Mouse (Mus musculus) stomach, postnatal 0 days (tissue): ENCODE data around the gene Unc5b. TPM values are rescaled to one million over a fixed set of nuclear protein-coding genes. Genes with fewer than 3 reads are reported as not detected.
"Not testable (repeated sequence)": the region's sequence is repeated elsewhere in the genome, so short reads cannot be mapped to it uniquely, and the experiment has no call there.

Experiments used
- ATAC-seq: fragments of 200-750 bp; cut with Nextera tagmentation; 2 replicates; pipeline ENCODE4 v1.8.0; 2017; ENCODE audit not compliant: low FRiP score, low TSS enrichment
- DNase-seq: peaks from one replicate; pipeline ENCODE4 v3.0.0-alpha.2; 2016; ENCODE audit warnings: low spot score
- H3K27ac ChIP-seq: fragments of 300-500 bp; sonication (generic); replicated peaks from 2 replicates; pipeline ENCODE4 v1.5.1; 2014; ENCODE audit warnings: mild to moderate bottlenecking, control low read depth
- H3K27me3 ChIP-seq: fragments of 300-500 bp; sonication (generic); 2 replicates; pipeline ENCODE4 v1.6.1; 2014; ENCODE audit warnings: low read length; ENCODE audit not compliant: control insufficient read depth, insufficient read depth
- H3K36me3 ChIP-seq: fragments of 300-500 bp; sonication (generic); 2 replicates; pipeline ENCODE4 v1.6.1; 2014; ENCODE audit warnings: low read length, mixed read lengths; ENCODE audit not compliant: control insufficient read depth, insufficient read depth
- H3K4me1 ChIP-seq: fragments of 300-500 bp; sonication (generic); replicated peaks from 2 replicates; pipeline ENCODE4 v1.6.1; 2014; ENCODE audit warnings: antibody characterized with exemption; ENCODE audit not compliant: control insufficient read depth, insufficient read depth
- H3K4me2 ChIP-seq: fragments of 300-500 bp; sonication (generic); replicated peaks from 2 replicates; pipeline ENCODE4 v1.6.1; 2014; ENCODE audit warnings: low read depth, mild to moderate bottlenecking, control low read depth, moderate library complexity
- H3K4me3 ChIP-seq: fragments of 300-500 bp; sonication (generic); 2 replicates; pipeline ENCODE4 v1.5.1; 2014; ENCODE audit warnings: low read depth, low read length, control low read depth
- H3K9ac ChIP-seq: fragments of 300-500 bp; sonication (generic); 2 replicates; pipeline ENCODE4 v1.6.1; 2014; ENCODE audit warnings: mild to moderate bottlenecking, low read length, control low read depth, mixed read lengths
- H3K9me3 ChIP-seq: fragments of 300-500 bp; sonication (generic); 2 replicates; pipeline ENCODE4 v1.6.1; 2016; ENCODE audit warnings: low read length; ENCODE audit not compliant: control insufficient read depth
- CTCF ChIP-seq: IDR thresholded peaks from 2 replicates; pipeline ENCODE4 v1.5.1; 2016; ENCODE audit warnings: antibody characterized with exemption, low read depth, mild to moderate bottlenecking, moderate library complexity
- EP300 ChIP-seq: optimal IDR thresholded peaks from 2 replicates; pipeline ENCODE3; 2016; ENCODE audit warnings: antibody characterized with exemption
- WGBS: fragments of 180-500 bp; shearing (Covaris S2); extraction: QIAGEN DNeasy Blood & Tissue Kit; methylation state at CpG from one replicate; pipeline ENCODE4 v1.1.7; 2014; 5-methylcytosine and 5-hydroxymethylcytosine counted together
- polyA plus RNA-seq: library from polyadenylated mRNA; unstranded; fragments of >200 nt; fragmentation: Nextera tagmentation; extraction: Ambion mirVana; gene quantifications from 2 replicates; pipeline ENCODE4 v1.2.1, GENCODE M21; 2015

Gene Unc5b
- 3.8 and 4.1 TPM in 2 replicates for polyA plus RNA-seq

DNA sequence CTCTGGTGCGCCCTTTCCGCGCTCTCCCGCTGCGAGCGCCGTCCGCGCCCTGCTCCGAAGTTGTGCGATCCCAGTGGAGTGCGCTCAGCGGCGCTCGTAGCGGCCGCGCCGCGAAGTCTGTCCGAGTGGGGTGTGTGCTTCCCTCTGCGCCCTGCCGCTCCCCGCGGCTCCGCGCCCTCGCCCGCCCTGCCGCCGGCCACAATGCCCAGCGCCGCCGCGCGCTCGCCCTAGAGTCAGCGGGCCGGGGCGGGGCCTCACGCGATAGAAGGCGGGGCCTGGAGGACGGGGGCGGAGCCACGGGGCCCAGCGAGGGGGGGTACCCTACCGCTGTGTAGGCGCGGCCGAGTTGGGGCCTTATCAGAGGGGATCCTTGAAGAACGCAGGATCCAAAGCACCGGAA is at the start of gene Unc5b:
TSS of gene Unc5b (minus strand) at position 203 of the 400 bp plus-strand sequence.
- Histone ChIP-seq H3K9ac (peak within 1 kb of the TSS; percentile 75), H3K9me3 (no peaks in the 10 kb centered on the region), H3K4me1 (peaks cover 4% of the 10 kb centered on the region), H3K27ac (peak within 1 kb of the TSS; percentile 90), H3K36me3 (no peaks in the 10 kb centered on the region), H3K27me3 (no peaks in the 10 kb centered on the region), H3K4me2 (peak within 1 kb of the TSS; percentile 92), H3K4me3 (peak within 1 kb of the TSS; percentile 67)
- DNase-seq = peak; percentile 96
- peak; percentile 97 for ATAC-seq
- TF ChIP-seq EP300 (no peak), CTCF (peak; percentile 67)
- 1% methylated on average over 45 of the region's 53 CpGs for WGBS

DNA sequence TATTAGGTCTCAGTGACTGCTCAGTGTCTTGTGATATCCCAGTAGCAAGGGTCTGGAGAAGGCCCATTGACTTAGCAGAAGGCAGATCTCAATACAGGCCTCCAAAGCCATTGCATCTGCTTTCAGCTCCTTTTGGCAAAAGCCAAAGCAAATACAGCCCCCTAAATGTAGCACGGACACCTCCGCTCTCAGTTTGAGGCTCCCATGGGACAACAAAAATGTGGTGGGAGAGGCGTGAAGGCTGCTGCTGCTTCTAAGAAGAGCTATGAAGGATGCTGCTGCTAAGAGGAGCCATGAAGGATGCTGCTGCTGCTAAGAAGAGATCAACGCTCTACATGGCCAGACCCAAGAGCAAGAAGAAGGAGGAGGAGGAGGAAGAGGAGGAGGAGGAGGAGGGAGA is 48.4 kb upstream of the Unc5b start:
- TF ChIP-seq EP300 (no peak), CTCF (no peak)
- Histone ChIP-seq H3K9ac (no peak overlapping the region), H3K9me3 (no peaks in the 10 kb centered on the region), H3K36me3 (no peaks in the 10 kb centered on the region), H3K27ac (no peak overlapping the region), H3K4me1 (no peaks in the 10 kb centered on the region), H3K4me2 (no peak overlapping the region), H3K4me3 (no peak overlapping the region), H3K27me3 (no peaks in the 10 kb centered on the region)
- DNase-seq (no peak), ATAC-seq (no peak)
- WGBS = 81% methylated on average over 4 of the region's 4 CpGs

DNA sequence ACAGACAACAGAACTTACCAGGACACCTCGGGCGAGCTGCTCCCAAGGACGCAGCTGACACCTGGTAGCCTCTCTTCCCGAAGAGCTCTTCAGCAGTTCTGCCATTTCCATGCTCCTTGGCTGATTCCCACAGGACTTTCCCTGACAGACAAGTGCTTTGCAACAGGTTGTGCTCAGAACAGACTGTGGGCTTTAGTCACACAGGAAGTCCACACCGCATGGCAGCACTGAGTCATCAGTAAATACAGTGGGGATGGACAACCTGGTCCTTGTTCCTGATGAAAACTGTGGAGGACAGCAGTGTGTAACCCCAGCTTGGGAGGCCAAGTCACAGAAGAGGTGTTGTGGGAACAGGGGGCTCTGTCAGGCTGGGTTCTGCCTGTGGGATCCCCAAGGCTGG is 45.7 kb upstream of the Unc5b start:
- WGBS = 85% methylated on average over 5 of the region's 5 CpGs
- H3K4me3 ChIP-seq = no peak overlapping the region
- no peaks in the 10 kb centered on the region for H3K27me3 ChIP-seq
- no peaks in the 10 kb centered on the region for H3K36me3 ChIP-seq
- DNase-seq (no peak), ATAC-seq (no peak)
- H3K4me1 ChIP-seq = no peaks in the 10 kb centered on the region
- no peak overlapping the region for H3K9ac ChIP-seq
- H3K27ac ChIP-seq = no peak overlapping the region
- no peaks in the 10 kb centered on the region for H3K9me3 ChIP-seq
- TF ChIP-seq EP300 = no peak
- no peak for TF ChIP-seq CTCF
- no peak overlapping the region for H3K4me2 ChIP-seq

DNA sequence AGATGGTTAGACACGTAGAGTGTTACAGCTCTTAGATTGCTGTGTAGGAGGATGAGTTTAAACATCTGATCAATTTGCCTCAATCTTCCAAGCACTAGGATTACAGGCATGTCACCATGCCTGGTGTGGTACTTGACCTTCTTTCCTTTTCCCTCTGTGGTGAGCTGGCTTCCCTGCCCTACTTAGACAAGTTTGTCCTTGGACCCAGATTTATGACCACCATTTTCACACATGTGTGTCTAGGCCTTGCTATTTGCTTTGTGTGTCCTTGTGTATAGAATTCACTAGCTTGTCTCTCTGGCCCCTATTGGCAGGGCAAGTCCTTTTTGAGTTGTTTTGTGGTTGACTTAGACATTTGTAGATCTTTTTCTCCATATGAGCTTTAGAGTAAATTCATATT is 43.6 kb upstream of the Unc5b start:
- Histone ChIP-seq H3K27ac (no peak overlapping the region), H3K4me3 (no peak overlapping the region), H3K9ac (no peak overlapping the region), H3K4me2 (no peak overlapping the region), H3K36me3 (no peaks in the 10 kb centered on the region), H3K4me1 (no peaks in the 10 kb centered on the region), H3K9me3 (no peaks in the 10 kb centered on the region), H3K27me3 (no peaks in the 10 kb centered on the region)
- ATAC-seq = no peak
- TF ChIP-seq CTCF (no peak), EP300 (no peak)
- WGBS = 82% methylated on average over 1 of the region's 1 CpGs
- DNase-seq = no peak

DNA sequence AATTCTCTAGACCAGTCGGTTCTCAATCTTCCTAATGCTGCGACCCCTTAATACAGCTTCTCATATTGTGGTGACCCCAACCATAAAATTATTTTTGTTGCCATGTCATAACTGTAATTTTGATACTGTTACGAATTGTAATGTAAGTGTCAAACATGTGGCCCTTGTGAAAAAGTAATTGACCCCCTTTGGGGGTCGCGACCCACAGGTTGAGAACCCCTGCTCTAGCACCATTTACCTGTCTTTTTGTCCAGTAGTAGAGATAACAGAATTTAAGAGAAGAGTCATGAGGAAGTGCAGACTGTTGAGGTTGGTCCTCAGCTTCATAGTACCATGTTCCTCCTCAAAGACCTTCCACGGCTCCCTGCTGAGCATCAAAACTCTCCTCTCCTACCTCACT is 31.9 kb upstream of the Unc5b start:
- 88% methylated on average over 6 of the region's 6 CpGs for WGBS
- no peak overlapping the region; the same call in 1 of the 2 replicates for H3K9ac ChIP-seq
- no peak overlapping the region for H3K4me3 ChIP-seq
- no peak overlapping the region for H3K27ac ChIP-seq
- no peaks in the 10 kb centered on the region for H3K36me3 ChIP-seq
- H3K4me1 ChIP-seq = no peaks in the 10 kb centered on the region
- TF ChIP-seq CTCF = no peak
- TF ChIP-seq EP300 = no peak
- ATAC-seq (no peak), DNase-seq (no peak)
- H3K4me2 ChIP-seq = no peak overlapping the region
- no peaks in the 10 kb centered on the region for H3K27me3 ChIP-seq
- H3K9me3 ChIP-seq = no peaks in the 10 kb centered on the region

DNA sequence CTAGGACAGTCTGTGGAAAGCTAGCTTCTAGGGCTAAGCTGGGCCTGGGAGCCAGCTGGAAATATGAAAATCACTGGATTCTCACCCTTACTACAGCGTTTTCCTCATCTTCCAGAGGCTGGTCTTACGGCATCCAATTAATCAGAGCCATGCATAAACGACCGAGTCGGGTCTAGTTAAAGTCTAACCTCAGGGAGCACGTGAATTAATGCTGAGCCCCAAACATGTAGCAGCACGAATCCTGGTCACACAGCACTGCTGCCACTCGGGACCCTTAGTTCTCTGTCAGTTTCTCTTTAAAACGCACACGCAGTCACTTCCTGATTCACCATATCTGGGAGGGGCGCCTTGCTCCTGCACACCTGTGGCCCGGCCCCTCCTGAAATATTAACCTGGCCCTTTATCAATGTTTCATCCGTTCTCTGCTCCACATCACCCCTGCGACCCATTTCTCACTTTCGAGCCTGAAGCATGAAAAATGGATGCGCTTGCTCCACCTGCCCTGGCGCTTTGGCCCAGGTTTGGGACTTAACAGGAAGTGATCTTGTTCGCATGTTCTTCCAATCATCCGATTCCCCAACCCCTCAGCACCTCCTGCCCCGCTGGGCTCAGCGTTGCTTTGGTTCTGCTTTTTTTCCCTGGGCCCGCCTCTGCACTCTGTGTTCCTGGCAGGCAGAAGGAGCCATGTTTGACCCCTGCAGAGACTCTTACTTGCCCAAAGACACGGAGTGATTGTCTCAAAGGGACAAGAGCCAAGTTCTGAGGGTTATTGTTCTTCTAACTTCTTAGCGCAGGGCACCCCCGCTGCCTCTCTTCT is 31.3 kb upstream of the Unc5b start:
- Histone ChIP-seq H3K9me3 (no peaks in the 10 kb centered on the region), H3K36me3 (no peaks in the 10 kb centered on the region), H3K4me3 (peak overlapping the region; percentile 13; the same call in 1 of the 2 replicates), H3K4me1 (no peaks in the 10 kb centered on the region), H3K4me2 (peak overlapping the region; percentile 41), H3K27me3 (no peaks in the 10 kb centered on the region), H3K27ac (no peak overlapping the region), H3K9ac (peak overlapping the region; percentile 35; the same call in 1 of the 2 replicates)
- WGBS = 48% methylated on average over 25 of the region's 25 CpGs
- peak; percentile 29 for DNase-seq
- TF ChIP-seq EP300 = no peak
- no peak for TF ChIP-seq CTCF
- no peak for ATAC-seq

DNA sequence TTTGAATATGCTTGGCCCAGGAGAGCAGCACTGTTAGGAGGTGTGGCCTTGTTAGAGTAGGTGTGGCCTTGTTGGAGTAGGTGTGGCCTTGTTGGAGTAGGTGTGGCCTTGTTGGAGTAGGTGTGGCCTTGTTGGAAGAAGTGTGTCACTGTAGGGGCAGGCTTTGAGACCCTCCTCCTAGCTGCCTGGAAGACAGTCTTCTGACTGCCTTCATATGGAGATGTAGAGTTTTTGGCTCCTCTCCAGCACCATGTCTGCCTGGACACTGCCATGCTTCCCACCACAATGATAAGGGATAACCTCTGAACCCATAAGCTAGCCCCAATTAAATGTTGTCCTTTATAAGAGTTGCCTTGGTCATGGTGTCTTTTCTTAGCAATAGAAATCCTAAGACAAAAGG is 13.9 kb upstream of the Unc5b start:
- ATAC-seq, H3K4me2 ChIP-seq: not testable (repeated sequence)

More for the DNA sequence above, 13.9 kb upstream of the Unc5b start:
- H3K36me3 ChIP-seq, H3K9me3 ChIP-seq, H3K27ac ChIP-seq, H3K9ac ChIP-seq, H3K4me1 ChIP-seq, DNase-seq, H3K4me3 ChIP-seq, H3K27me3 ChIP-seq: not testable (repeated sequence)
